Mouse (Mus musculus): ENCODE data around the gene Zfr2.

The Zfr2 gene

GRCm38 (mm10) chr10:81249442-81249841, 16.5 kb downstream of the Zfr2 start:
- DNase-seq, result no peak

- DNase-seq, result peak; percentile 59 to 63
Measured at GRCm38 (mm10) chr10:81252424-81253419, 19.8 kb downstream of the Zfr2 start, which contains the start of gene Matk. Matk (plus strand) TSS chr10:81252935.

GRCm38 (mm10) chr10:81254886-81255285, 21.9 kb downstream of the Zfr2 start:
- no peak for DNase-seq

GRCm38 (mm10) chr10:81257158-81258039, 24.4 kb downstream of the Zfr2 start:
- DNase-seq, result peak; percentile 49 to 52

- DNase-seq, result no peak
Measured at GRCm38 (mm10) chr10:81259225-81259884, 26.4 kb downstream of the Zfr2 start.

GRCm38 (mm10) chr10:81261025-81261424, 28.1 kb downstream of the Zfr2 start:
- no peak for DNase-seq

GRCm38 (mm10) chr10:81265540-81265939, 32.6 kb downstream of the Zfr2 start:
- DNase-seq, result no peak

- peak; percentile 97 for DNase-seq
Measured at GRCm38 (mm10) chr10:81266211-81267105, 33.5 kb downstream of the Zfr2 start, which contains the start of the genes Mrpl54 and Apba3. Mrpl54 (minus strand) TSS chr10:81266934. Apba3 (plus strand) TSS chr10:81266960.

GRCm38 (mm10) chr10:81268056-81268455, 35.1 kb downstream of the Zfr2 start:
- DNase-seq, result peak; percentile 80 to 87

GRCm38 (mm10) chr10:81268643-81269412, 35.9 kb downstream of the Zfr2 start:
- DNase-seq, result no peak

GRCm38 (mm10) chr10:81272356-81272755, 39.4 kb downstream of the Zfr2 start:
- no peak for DNase-seq

- no peak for DNase-seq
Measured at GRCm38 (mm10) chr10:81273842-81274241, 40.9 kb downstream of the Zfr2 start.

- DNase-seq, result peak in 1 of 2 experiments; percentile 32
Measured at GRCm38 (mm10) chr10:81277676-81278075, 44.7 kb downstream of the Zfr2 start.

- no peak for DNase-seq
Measured at GRCm38 (mm10) chr10:81279496-81279895, 46.5 kb downstream of the Zfr2 start.

GRCm38 (mm10) chr10:81284189-81284588, 51.2 kb downstream of the Zfr2 start:
- no peak for DNase-seq

GRCm38 (mm10) chr10:81284719-81285118, 51.8 kb downstream of the Zfr2 start:
- no peak for DNase-seq

GRCm38 (mm10) chr10:81285694-81286450, 52.9 kb downstream of the Zfr2 start:
- peak; percentile 88 to 91 for DNase-seq

GRCm38 (mm10) chr10:81286586-81286985, 53.6 kb downstream of the Zfr2 start:
- no peak for DNase-seq

GRCm38 (mm10) chr10:81287513-81288157, 54.7 kb downstream of the Zfr2 start:
- peak; percentile 55 to 62 for DNase-seq

Data from cerebellum, postnatal 36 days (tissue).